Mouse (Mus musculus): ENCODE results near the gene Gm11115. TPM values are rescaled to one million over a fixed set of nuclear protein-coding genes. Genes with fewer than 3 reads are reported as not detected.

Gm11115 gene
- polyA plus RNA-seq (2015; fragmentation: Nextera tagmentation; extraction: Ambion mirVana) = not detected in 2 replicates

DNA sequence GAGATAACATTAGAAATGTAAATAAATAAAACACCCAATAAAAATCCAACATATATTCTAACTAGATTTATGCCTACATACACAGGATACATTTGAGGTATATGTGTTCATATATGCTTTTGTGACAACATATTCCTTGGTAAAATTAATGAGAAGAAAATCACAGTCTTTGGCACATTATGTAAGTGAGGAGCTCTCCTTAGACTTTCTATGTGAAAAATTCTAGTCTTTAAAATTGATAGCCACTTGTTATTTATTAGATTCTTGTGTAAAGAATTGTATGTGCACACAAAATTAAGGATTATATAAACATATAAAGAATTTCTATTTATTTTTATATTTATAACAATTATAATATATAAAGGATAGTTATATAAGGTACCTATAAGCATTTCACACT, at the start of gene Gm11115:
Gene Gm11115 (minus strand): TSS at position 101 of the 400 bp plus-strand sequence.

DNA sequence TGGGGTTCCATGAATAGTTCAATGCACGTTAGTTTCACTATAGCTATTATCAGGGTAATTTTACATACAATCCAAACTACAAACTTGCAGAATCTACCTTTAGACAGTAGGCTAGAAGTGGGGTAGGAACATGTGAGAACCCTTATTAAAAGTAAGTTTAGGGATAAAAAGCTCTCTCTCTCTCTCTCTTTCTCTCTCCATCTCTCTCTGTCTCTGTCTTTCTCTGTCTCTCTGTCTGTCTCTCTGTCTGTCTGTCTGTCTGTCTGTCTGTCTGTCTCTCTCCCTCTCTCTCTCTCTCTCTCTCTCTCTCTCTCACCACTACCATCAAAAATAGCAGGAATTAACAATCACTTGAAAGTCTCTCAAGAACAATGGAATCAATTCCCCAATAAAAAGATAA, 42.5 kb downstream of the Gm11115 start, which contains the start of gene Gm11116:
Gene Gm11116 (minus strand): TSS at position 101 of the 400 bp plus-strand sequence.

Other genes starting within 250 kb of the Gm11115 start
- gene Csn3, start 228.5 kb downstream of the Gm11115 start, polyA plus RNA-seq (2015; fragmentation: Nextera tagmentation; extraction: Ambion mirVana) = 0.47 TPM in 1 of 2 replicates, not detected in the other
- 0.22 TPM in 1 of 2 replicates, not detected in the other for gene 2310003L06Rik, start 184.6 kb downstream of the Gm11115 start, polyA plus RNA-seq (2015; fragmentation: Nextera tagmentation; extraction: Ambion mirVana)
- gene Gm28434, start 184.6 kb downstream of the Gm11115 start, polyA plus RNA-seq (2015; fragmentation: Nextera tagmentation; extraction: Ambion mirVana) = 0.61 TPM in 1 of 2 replicates, not detected in the other
- not detected in 2 replicates for gene Cabs1, start 174.7 kb downstream of the Gm11115 start, polyA plus RNA-seq (2015; fragmentation: Nextera tagmentation; extraction: Ambion mirVana)
- 0.32 and 0.39 TPM in 2 replicates for gene Smr3a, start 151.6 kb downstream of the Gm11115 start, polyA plus RNA-seq (2015; fragmentation: Nextera tagmentation; extraction: Ambion mirVana)
- gene Smr2, start 67.5 kb downstream of the Gm11115 start, polyA plus RNA-seq (2015; fragmentation: Nextera tagmentation; extraction: Ambion mirVana) = not detected in 2 replicates
- not detected in 2 replicates for gene Gm11116, start 42.6 kb downstream of the Gm11115 start, polyA plus RNA-seq (2015; fragmentation: Nextera tagmentation; extraction: Ambion mirVana)
- not detected in 2 replicates for gene Gm7714, start 114.8 kb upstream of the Gm11115 start, polyA plus RNA-seq (2015; fragmentation: Nextera tagmentation; extraction: Ambion mirVana)
- gene Prol1, start 163.2 kb upstream of the Gm11115 start, polyA plus RNA-seq (2015; fragmentation: Nextera tagmentation; extraction: Ambion mirVana) = not detected in 2 replicates
- gene Amtn, start 222.0 kb upstream of the Gm11115 start, polyA plus RNA-seq (2015; fragmentation: Nextera tagmentation; extraction: Ambion mirVana) = not detected in 2 replicates

All from neural tube, postnatal 0 days (tissue).